Mouse (Mus musculus): Measurements from ENCODE around the gene Cdc42ep4. TPM values are rescaled to one million over a fixed set of nuclear protein-coding genes. Genes with fewer than 3 reads are reported as not detected.
A peak's percentile ranks its signal among the peaks of the same experiment; 100 is the strongest.

The Cdc42ep4 gene
- 8.6 and 9.5 TPM in 2 replicates for polyA plus RNA-seq (2011; ENCODE audit: insufficient read depth, insufficient read length, low replicate concordance, missing spikeins)

GRCm38 (mm10) chr11:113751484-113752084, at the start of gene Cdc42ep4:
TSS of gene Cdc42ep4 (minus strand) at chr11:113751881.
- WGBS, result under 1% methylated on average over 44 of the region's 44 CpGs
- TF ChIP-seq CTCF (IDR thresholded peaks at IDR 0.05; ENCODE audit: control insufficient read depth, insufficient read depth, low read length) (no peak), POLR2A (IDR thresholded peaks at IDR 0.05; ENCODE audit: borderline replicate concordance, control insufficient read depth, low read depth, low read length) (peak; percentile 93)
- Histone ChIP-seq H3K27ac (ENCODE audit: control insufficient read depth, insufficient read depth, low read depth, low read length, poor library complexity) (peak within 1 kb of the TSS; percentile 97), H3K4me3 (replicated peaks; ENCODE audit: control insufficient read depth, low read depth, low read length) (peak within 1 kb of the TSS; percentile 97), H3K4me1 (ENCODE audit: control insufficient read depth, insufficient read depth, low read length) (peaks cover 11% of the 10 kb centered on the region)

GRCm38 (mm10) chr11:113800026-113800425, 48.3 kb upstream of the Cdc42ep4 start:
- H3K4me1 ChIP-seq (ENCODE audit: control insufficient read depth, insufficient read depth, low read length), result peaks cover 4% of the 10 kb centered on the region; the same call in 1 of the 2 replicates
- WGBS, result 87% methylated on average over 12 of the region's 12 CpGs
- TF ChIP-seq CTCF (IDR thresholded peaks at IDR 0.05; ENCODE audit: control insufficient read depth, insufficient read depth, low read length) (no peak), POLR2A (IDR thresholded peaks at IDR 0.05; ENCODE audit: borderline replicate concordance, control insufficient read depth, low read depth, low read length) (no peak)
- H3K4me3 ChIP-seq (replicated peaks; ENCODE audit: control insufficient read depth, low read depth, low read length), result no peak overlapping the region
- H3K27ac ChIP-seq (ENCODE audit: control insufficient read depth, insufficient read depth, low read depth, low read length, poor library complexity), result no peak overlapping the region

- TF ChIP-seq POLR2A (IDR thresholded peaks at IDR 0.05; ENCODE audit: borderline replicate concordance, control insufficient read depth, low read depth, low read length), result no peak
- no peak for TF ChIP-seq CTCF (IDR thresholded peaks at IDR 0.05; ENCODE audit: control insufficient read depth, insufficient read depth, low read length)
- 72% methylated on average over 14 of the region's 14 CpGs for WGBS
- H3K27ac ChIP-seq (ENCODE audit: control insufficient read depth, insufficient read depth, low read depth, low read length, poor library complexity), result no peak overlapping the region
- peaks cover 4% of the 10 kb centered on the region; the same call in 1 of the 2 replicates for H3K4me1 ChIP-seq (ENCODE audit: control insufficient read depth, insufficient read depth, low read length)
- no peak overlapping the region for H3K4me3 ChIP-seq (replicated peaks; ENCODE audit: control insufficient read depth, low read depth, low read length)
These were observed 47.4 kb upstream of the Cdc42ep4 start for GRCm38 (mm10) chr11:113799041-113799447.

GRCm38 (mm10) chr11:113798011-113798410, 46.3 kb upstream of the Cdc42ep4 start:
- Histone ChIP-seq H3K27ac (ENCODE audit: control insufficient read depth, insufficient read depth, low read depth, low read length, poor library complexity) (no peak overlapping the region), H3K4me1 (ENCODE audit: control insufficient read depth, insufficient read depth, low read length) (peaks cover 2% of the 10 kb centered on the region; the same call in 1 of the 2 replicates), H3K4me3 (replicated peaks; ENCODE audit: control insufficient read depth, low read depth, low read length) (no peak overlapping the region)
- WGBS, result 83% methylated on average over 6 of the region's 6 CpGs
- TF ChIP-seq POLR2A (IDR thresholded peaks at IDR 0.05; ENCODE audit: borderline replicate concordance, control insufficient read depth, low read depth, low read length) (no peak), CTCF (IDR thresholded peaks at IDR 0.05; ENCODE audit: control insufficient read depth, insufficient read depth, low read length) (no peak)

GRCm38 (mm10) chr11:113797014-113797983, 45.6 kb upstream of the Cdc42ep4 start:
- no peak overlapping the region for H3K27ac ChIP-seq (ENCODE audit: control insufficient read depth, insufficient read depth, low read depth, low read length, poor library complexity)
- TF ChIP-seq POLR2A (IDR thresholded peaks at IDR 0.05; ENCODE audit: borderline replicate concordance, control insufficient read depth, low read depth, low read length), result no peak
- no peak for TF ChIP-seq CTCF (IDR thresholded peaks at IDR 0.05; ENCODE audit: control insufficient read depth, insufficient read depth, low read length)
- 81% methylated on average over 19 of the region's 19 CpGs for WGBS
- peaks cover 1% of the 10 kb centered on the region; the same call in 1 of the 2 replicates for H3K4me1 ChIP-seq (ENCODE audit: control insufficient read depth, insufficient read depth, low read length)
- no peak overlapping the region for H3K4me3 ChIP-seq (replicated peaks; ENCODE audit: control insufficient read depth, low read depth, low read length)

- no peak overlapping the region for H3K4me3 ChIP-seq (replicated peaks; ENCODE audit: control insufficient read depth, low read depth, low read length)
- WGBS, result 83% methylated on average over 12 of the region's 12 CpGs
- TF ChIP-seq POLR2A (IDR thresholded peaks at IDR 0.05; ENCODE audit: borderline replicate concordance, control insufficient read depth, low read depth, low read length) (no peak), CTCF (IDR thresholded peaks at IDR 0.05; ENCODE audit: control insufficient read depth, insufficient read depth, low read length) (no peak)
- no peak overlapping the region for H3K27ac ChIP-seq (ENCODE audit: control insufficient read depth, insufficient read depth, low read depth, low read length, poor library complexity)
- peaks cover 1% of the 10 kb centered on the region; the same call in 1 of the 2 replicates for H3K4me1 ChIP-seq (ENCODE audit: control insufficient read depth, insufficient read depth, low read length)
These were observed 44.2 kb upstream of the Cdc42ep4 start for GRCm38 (mm10) chr11:113795846-113796245.

- 73% methylated on average over 16 of the region's 16 CpGs for WGBS
These were observed 39.9 kb upstream of the Cdc42ep4 start for GRCm38 (mm10) chr11:113791357-113792215.

More at GRCm38 (mm10) chr11:113791357-113792215, 39.9 kb upstream of the Cdc42ep4 start:
- H3K4me3 ChIP-seq (replicated peaks; ENCODE audit: control insufficient read depth, low read depth, low read length), result no peak overlapping the region
- no peak for TF ChIP-seq CTCF (IDR thresholded peaks at IDR 0.05; ENCODE audit: control insufficient read depth, insufficient read depth, low read length)
- no peak for TF ChIP-seq POLR2A (IDR thresholded peaks at IDR 0.05; ENCODE audit: borderline replicate concordance, control insufficient read depth, low read depth, low read length)
- no peak overlapping the region for H3K27ac ChIP-seq (ENCODE audit: control insufficient read depth, insufficient read depth, low read depth, low read length, poor library complexity)
- no peaks in the 10 kb centered on the region; the same call in 1 of the 2 replicates for H3K4me1 ChIP-seq (ENCODE audit: control insufficient read depth, insufficient read depth, low read length)

Data from bone marrow, adult 2 months (tissue).